Mouse (Mus musculus) testis, adult 2 months (tissue): ENCODE measurements around the gene Nr1h3.

Experiments used
- CTCF ChIP-seq: fragments of 200-500 bp; IDR thresholded peaks from 2 replicates; pipeline ENCODE4 v1.5.1; 2012; ENCODE audit warnings: low read depth, mild to moderate bottlenecking, inconsistent platforms, low read length, moderate library complexity; ENCODE audit not compliant: control insufficient read depth, insufficient read depth, insufficient replicate concordance
- POLR2A ChIP-seq: fragments of 200-500 bp; IDR thresholded peaks from 2 replicates; pipeline ENCODE4 v1.6.1; 2012; ENCODE audit warnings: low read depth, mild to moderate bottlenecking, inconsistent platforms, low read length, moderate library complexity; ENCODE audit not compliant: control insufficient read depth

DNA sequence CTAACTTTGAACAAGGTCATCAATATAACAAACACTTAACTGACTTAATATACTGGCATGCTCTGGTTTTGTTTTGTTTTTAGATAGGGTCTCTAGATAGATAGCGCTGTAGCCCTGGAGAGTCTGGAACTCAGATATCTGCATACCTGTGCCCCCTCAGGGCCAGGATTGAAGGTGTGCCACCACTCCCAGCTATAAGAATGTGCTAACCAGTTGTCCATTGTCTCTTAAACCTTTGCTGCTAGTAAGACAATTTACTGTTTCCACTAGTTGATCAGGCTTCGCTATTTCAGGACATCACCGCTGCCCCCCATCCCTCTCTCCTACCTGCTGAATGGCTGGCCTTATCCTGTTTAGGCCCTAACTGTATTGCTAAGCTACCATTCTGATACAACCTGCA, 17.9 kb upstream of the Nr1h3 start:
- TF ChIP-seq CTCF (no peak), POLR2A (no peak)
